Mouse (Mus musculus): Measurements from ENCODE around the gene Cic. TPM values are rescaled to one million over a fixed set of nuclear protein-coding genes. Genes with fewer than 3 reads are reported as not detected.

Cic gene
- polyA plus RNA-seq, 1 experiment from 2014 or later = 19.4 TPM

- no peak overlapping the region for H3K27ac ChIP-seq
- WGBS = 85% methylated on average over 20 of the region's 20 CpGs
- no peaks in the 10 kb centered on the region for H3K9me3 ChIP-seq
- peaks cover 89% of the 10 kb centered on the region for H3K36me3 ChIP-seq (replicated peaks)
- no peak for DNase-seq (ENCODE audit: extremely low spot score, low spot score)
- H3K4me3 ChIP-seq = no peak overlapping the region
- no peaks in the 10 kb centered on the region for H3K27me3 ChIP-seq (ENCODE audit: poor library complexity, severe bottlenecking)
- peaks cover 7% of the 10 kb centered on the region; the same call in 1 of the 2 replicates for H3K4me1 ChIP-seq
These were observed 73.7 kb downstream of the Cic start for GRCm38 (mm10) chr7:25341000-25341784.

Small RNAs within 50 kb of the gene (microRNA-seq; reads per million reads assigned to microRNA genes)
- not detected for gene Mir7048

Other genes starting within 250 kb of the Cic start
- 4.4 and 6.8 TPM in 2 replicates for gene Grik5, start 195.4 kb upstream of the Cic start, polyA plus RNA-seq (2016; fragmentation: Nextera tagmentation; extraction: Ambion mirVana)
- gene Zfp574, start 195.1 kb upstream of the Cic start, polyA plus RNA-seq (2016; fragmentation: Nextera tagmentation; extraction: Ambion mirVana) = 41.5 and 42.5 TPM in 2 replicates
- 5.5 and 7.0 TPM in 2 replicates for gene Pou2f2, start 88.0 kb upstream of the Cic start, polyA plus RNA-seq (2016; fragmentation: Nextera tagmentation; extraction: Ambion mirVana)
- 8.8 and 10.7 TPM in 2 replicates for gene Dedd2, start 47.1 kb upstream of the Cic start, polyA plus RNA-seq (2016; fragmentation: Nextera tagmentation; extraction: Ambion mirVana)
- gene Zfp526, start 46.3 kb upstream of the Cic start, polyA plus RNA-seq (2016; fragmentation: Nextera tagmentation; extraction: Ambion mirVana) = 2.6 and 2.9 TPM in 2 replicates
- 10.7 and 10.8 TPM in 2 replicates for gene Gsk3a, start 29.9 kb upstream of the Cic start, polyA plus RNA-seq (2016; fragmentation: Nextera tagmentation; extraction: Ambion mirVana)
- gene Erf, start 16.9 kb upstream of the Cic start, polyA plus RNA-seq (2016; fragmentation: Nextera tagmentation; extraction: Ambion mirVana) = 8.4 and 10.1 TPM in 2 replicates
- 246 and 257 TPM in 2 replicates for gene Pafah1b3, start 30.3 kb downstream of the Cic start, polyA plus RNA-seq (2016; fragmentation: Nextera tagmentation; extraction: Ambion mirVana)
- gene Prr19, start 33.7 kb downstream of the Cic start, polyA plus RNA-seq (2016; fragmentation: Nextera tagmentation; extraction: Ambion mirVana) = 1.4 and 1.7 TPM in 2 replicates
- 1.3 and 1.8 TPM in 2 replicates for gene Tmem145, start 38.4 kb downstream of the Cic start, polyA plus RNA-seq (2016; fragmentation: Nextera tagmentation; extraction: Ambion mirVana)
- gene Megf8, start 49.5 kb downstream of the Cic start, polyA plus RNA-seq (2016; fragmentation: Nextera tagmentation; extraction: Ambion mirVana) = 15.2 and 16.6 TPM in 2 replicates
- gene Cnfn, start 102.0 kb downstream of the Cic start, polyA plus RNA-seq (2016; fragmentation: Nextera tagmentation; extraction: Ambion mirVana) = not detected in 2 replicates
- 7.4 and 7.5 TPM in 2 replicates for gene Lipe, start 131.0 kb downstream of the Cic start, polyA plus RNA-seq (2016; fragmentation: Nextera tagmentation; extraction: Ambion mirVana)
- gene Cxcl17, start 145.2 kb downstream of the Cic start, polyA plus RNA-seq (2016; fragmentation: Nextera tagmentation; extraction: Ambion mirVana) = 0.43 and 0.71 TPM in 2 replicates
- gene Ceacam1, start 209.9 kb downstream of the Cic start, polyA plus RNA-seq (2016; fragmentation: Nextera tagmentation; extraction: Ambion mirVana) = 0.81 and 0.91 TPM in 2 replicates